Mouse (Mus musculus): ENCODE results near the gene 4930578C19Rik.
A peak's percentile ranks its signal among the peaks of the same experiment; 100 is the strongest.
"Not testable (repeated sequence)": the region's sequence is repeated elsewhere in the genome, so short reads cannot be mapped to it uniquely, and the experiment has no call there.

The 4930578C19Rik gene

DNA sequence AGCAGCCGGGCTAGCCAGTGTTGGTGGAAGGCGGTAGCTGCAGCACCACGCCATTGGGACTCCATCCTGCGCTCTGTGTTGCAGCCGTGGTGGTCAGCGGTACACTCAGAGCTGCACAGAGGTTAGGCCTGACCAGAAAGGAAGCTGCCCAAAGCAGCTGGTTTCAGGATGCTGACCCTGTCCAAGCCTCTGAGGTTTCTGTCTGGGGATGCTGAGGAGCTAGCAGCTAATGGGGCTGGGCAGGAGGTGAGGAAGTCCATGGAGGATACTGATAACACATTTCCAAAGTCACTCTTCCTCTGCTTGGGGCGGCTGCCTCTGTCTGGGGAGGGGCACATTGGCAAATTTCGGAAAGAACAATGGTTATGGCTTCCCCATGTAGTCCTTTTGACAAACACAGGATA lies at the start of gene 4930578C19Rik:
Gene 4930578C19Rik (minus strand): TSS at position 200 of the 404 bp plus-strand sequence.
- DNase-seq (ENCODE audit: low spot score in 2 of 2) = peak in 1 of 2 experiments; percentile 2

- no peak for DNase-seq (ENCODE audit: low spot score in 2 of 2)
Observed at GRCm38 (mm10) chrX:18467690-18468089, 6.5 kb upstream of the 4930578C19Rik start.

DNA sequence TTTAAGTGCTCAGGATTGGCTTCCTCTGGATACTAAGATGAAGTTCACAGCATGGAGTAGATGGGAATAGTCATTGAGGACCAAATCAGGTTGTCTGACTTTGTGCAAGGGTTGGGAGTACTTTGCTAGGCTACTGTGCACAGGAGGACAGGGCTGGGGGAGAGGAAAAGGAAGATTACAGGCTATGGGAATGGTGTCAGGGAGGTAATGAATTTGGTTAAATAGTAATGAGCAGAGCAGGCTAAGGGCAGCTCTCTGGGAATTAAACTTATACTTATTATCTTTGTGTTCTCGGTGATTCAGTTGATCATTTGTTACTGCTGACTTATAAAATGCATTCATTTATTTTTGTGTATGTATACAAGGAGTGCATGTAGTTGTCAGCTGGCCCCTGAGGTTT lies 1.7 kb upstream of the 4930578C19Rik start:
- DNase-seq (ENCODE audit: low spot score in 2 of 2) = no peak

GRCm38 (mm10) chrX:18451559-18451958 lies 9.6 kb downstream of the 4930578C19Rik start:
- DNase-seq (ENCODE audit: low spot score in 2 of 2) = no peak

DNA sequence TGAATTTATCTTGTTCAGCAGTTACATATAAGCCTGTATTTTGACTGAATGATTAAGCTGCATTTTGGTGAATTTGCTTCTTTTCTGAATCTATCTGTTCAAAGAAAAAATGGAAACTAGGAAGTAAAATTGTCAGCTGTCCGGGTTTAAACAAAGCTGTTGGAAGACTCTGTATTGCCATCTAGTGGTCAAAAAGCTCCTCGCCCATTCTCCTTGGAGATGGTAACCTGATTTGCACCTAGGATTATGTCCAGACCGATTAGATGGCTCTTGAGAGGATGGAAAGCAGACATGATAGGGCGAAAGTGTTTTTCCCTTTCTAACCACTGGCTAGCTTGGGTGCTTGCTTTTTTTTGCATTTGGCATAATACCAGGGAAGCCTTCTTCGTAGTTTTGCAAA lies 19.1 kb downstream of the 4930578C19Rik start:
- peak; percentile 3 to 36 for DNase-seq (ENCODE audit: low spot score in 2 of 2)

- DNase-seq (ENCODE audit: low spot score in 2 of 2) = no peak
Observed at GRCm38 (mm10) chrX:18425451-18425850, 35.7 kb downstream of the 4930578C19Rik start.

- DNase-seq (ENCODE audit: low spot score in 2 of 2) = no peak
Observed at GRCm38 (mm10) chrX:18423206-18423605, 38.0 kb downstream of the 4930578C19Rik start.

DNA sequence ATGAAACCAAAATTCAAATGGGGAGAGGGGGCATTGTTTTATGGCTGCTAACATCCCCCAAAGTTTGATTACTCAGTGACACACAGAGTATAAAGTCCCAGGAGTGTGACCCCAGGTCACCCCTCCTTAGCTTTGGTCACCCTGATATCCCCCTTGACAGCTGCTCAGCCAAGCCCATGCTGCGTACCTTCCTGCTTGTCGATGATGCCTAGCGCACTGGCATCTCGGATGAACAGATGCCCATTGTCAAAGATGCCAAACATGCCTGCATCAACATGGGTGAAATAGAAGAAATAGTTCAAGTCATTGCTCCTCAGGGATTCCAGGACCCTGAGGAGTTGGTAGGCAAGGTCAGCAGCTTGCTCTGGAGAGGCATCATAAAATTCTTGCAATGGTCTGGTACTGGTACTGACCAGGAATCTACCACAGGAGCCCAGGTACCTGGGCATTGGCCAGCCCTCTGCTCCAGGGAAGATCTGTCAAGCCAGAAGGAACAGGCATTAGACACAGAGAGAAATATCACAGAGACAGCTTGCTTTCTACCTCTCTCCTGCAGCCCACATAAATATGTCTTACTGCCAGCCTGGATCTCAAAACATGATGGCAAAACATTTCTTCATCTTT lies 40.9 kb downstream of the 4930578C19Rik start:
- no peak for DNase-seq (ENCODE audit: low spot score in 2 of 2)

DNA sequence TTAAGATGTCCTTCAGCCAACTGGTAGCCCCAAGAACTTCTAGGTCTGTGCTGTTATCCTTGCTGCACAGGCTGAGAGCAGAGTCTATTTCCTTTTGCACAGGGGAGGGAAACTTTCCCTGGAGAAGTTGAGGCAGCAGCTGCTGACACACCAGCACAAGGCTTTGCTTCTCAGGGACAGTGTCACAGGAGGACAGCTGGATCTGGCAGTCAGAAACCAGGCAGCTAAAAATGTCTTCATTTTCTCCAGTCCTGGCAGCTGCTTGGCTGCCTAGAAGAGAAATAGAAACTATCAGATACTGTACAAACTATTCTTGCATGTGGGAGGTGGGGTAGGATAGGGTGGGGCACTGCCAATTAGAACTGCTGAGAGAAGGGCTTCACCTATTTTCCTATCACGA lies 42.2 kb downstream of the 4930578C19Rik start:
- no peak for DNase-seq (ENCODE audit: low spot score in 2 of 2)

DNA sequence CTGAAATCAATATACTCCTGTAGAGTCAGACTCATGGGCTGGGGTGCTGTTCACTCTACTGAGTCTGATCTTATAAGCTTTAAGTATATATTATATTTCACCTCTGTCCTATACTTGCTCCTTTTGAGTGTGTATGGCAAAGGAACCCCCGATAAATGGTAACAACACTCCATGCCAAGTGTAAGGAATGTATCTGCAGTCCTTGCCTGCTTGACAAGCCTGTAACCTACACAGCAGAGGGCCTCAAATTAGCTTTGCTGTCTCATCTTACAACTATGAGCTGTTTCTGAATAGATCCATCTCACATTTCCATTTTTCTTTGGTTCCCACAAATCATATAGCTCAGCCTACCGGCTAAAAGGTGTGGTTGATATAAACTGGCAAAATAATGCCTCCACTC lies 46.6 kb downstream of the 4930578C19Rik start:
- DNase-seq (ENCODE audit: low spot score in 2 of 2) = no peak

GRCm38 (mm10) chrX:18411071-18411840 lies 49.9 kb downstream of the 4930578C19Rik start:
- DNase-seq (ENCODE audit: low spot score in 2 of 2) = no peak

- no peak for DNase-seq (ENCODE audit: low spot score in 2 of 2)
Observed at GRCm38 (mm10) chrX:18409598-18409997, 51.6 kb downstream of the 4930578C19Rik start.

DNA sequence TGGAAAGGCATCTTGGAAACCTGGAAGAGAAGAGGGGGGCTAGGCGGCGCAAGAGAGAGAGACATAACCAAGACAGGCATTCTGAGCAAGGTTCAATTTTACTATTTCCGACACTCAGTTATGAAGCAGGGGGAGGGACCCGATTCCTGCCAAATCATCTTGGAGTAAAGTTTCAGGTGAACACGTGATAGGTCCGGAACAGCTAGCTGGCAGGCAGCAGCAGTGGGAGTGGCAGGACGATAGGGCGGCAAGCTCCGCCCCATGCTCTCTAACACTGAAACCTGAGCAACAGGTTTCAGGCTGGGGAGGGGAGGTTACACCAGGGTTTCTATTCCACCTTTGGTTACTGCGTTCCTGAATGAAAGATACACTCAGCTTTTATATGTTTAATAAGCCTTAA lies 58.9 kb downstream of the 4930578C19Rik start:
- peak in 1 of 2 experiments; percentile 13 for DNase-seq (ENCODE audit: low spot score in 2 of 2)

- DNase-seq (ENCODE audit: low spot score in 2 of 2) = no peak
Observed at GRCm38 (mm10) chrX:18396700-18397099, 64.5 kb downstream of the 4930578C19Rik start.

GRCm38 (mm10) chrX:18384181-18384580 lies 77.0 kb downstream of the 4930578C19Rik start:
- not testable (repeated sequence) for DNase-seq (ENCODE audit: low spot score in 2 of 2)

All from urinary bladder, postnatal 36 days (tissue).